Mouse (Mus musculus): ENCODE data around the gene Bace2.

GRCm38 (mm10) chr16:97321576-97321975 is 35.0 kb upstream of the Bace2 start:
- TF ChIP-seq POLR2A (IDR thresholded peaks at IDR 0.05; ENCODE audit: low read depth, low read length), result no peak
- TF ChIP-seq CTCF (conservative IDR thresholded peaks at IDR 0.05; ENCODE audit: insufficient read depth, insufficient read length, low read depth, low read length), result no peak
